Mouse (Mus musculus): Measurements from ENCODE around the gene 4931428L18Rik.

DNA sequence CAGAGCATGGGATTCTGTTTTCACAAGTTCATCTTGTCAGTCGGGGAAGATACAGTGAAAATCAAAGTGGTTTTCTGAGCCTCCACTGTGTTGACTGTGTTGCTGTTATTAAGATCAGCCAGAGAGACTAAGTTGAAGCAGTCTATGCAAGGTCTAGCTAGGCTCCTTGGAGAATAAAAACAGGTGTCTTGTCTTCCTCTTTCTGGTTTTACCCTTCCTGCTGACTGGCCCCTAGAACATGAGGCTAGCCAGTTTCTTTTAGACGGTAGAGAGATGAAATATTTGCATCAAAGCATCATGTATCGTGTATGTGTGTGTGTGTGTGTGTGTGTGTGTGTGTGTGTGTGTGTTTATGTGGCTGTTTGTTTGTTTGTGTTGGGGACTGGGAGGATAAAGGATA lies 16.7 kb downstream of the 4931428L18Rik start:
- no peak for TF ChIP-seq POLR2A (IDR thresholded peaks at IDR 0.05; ENCODE audit: control insufficient read depth, extremely low read depth, insufficient read depth, low read length, poor library complexity)
- TF ChIP-seq CTCF (IDR thresholded peaks at IDR 0.05; ENCODE audit: borderline replicate concordance, control insufficient read depth, extremely low read depth, insufficient read depth, low read length, poor library complexity) = no peak

Data from thymus, adult 2 months (tissue).